Mouse (Mus musculus) ES-CJ7 (cell line): Measurements from ENCODE around the gene Map4k3.
A peak's percentile ranks its signal among the peaks of the same experiment; 100 is the strongest.
"Not testable (repeated sequence)": the region's sequence is repeated elsewhere in the genome, so short reads cannot be mapped to it uniquely, and the experiment has no call there.

ENCODE experiments used
- DNase-seq: peaks from one replicate; pipeline ENCODE4 v3.0.0; 2011; ENCODE audit warnings: low read depth, low spot score

Map4k3 gene

DNA sequence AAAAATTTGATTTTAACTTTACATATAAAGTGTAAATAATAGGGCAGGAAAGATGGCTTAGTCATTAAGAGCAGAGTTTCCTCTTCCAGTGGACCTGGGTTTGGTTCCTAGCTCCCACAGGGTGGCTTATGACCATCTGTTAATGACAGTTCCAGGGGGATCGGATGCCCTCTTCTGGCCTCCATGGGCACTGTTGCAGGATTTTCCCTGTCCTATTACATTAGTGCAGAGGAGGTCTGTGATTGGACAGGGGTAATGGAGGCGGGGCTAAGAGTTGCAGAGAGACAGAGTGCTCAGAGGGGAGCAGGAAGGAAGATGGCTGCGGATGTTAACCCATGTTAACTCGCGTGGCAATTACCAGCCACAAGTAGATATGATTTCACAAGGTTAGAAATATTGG lies 95.4 kb downstream of the Map4k3 start:
- DNase-seq, result peak; percentile 74

DNA sequence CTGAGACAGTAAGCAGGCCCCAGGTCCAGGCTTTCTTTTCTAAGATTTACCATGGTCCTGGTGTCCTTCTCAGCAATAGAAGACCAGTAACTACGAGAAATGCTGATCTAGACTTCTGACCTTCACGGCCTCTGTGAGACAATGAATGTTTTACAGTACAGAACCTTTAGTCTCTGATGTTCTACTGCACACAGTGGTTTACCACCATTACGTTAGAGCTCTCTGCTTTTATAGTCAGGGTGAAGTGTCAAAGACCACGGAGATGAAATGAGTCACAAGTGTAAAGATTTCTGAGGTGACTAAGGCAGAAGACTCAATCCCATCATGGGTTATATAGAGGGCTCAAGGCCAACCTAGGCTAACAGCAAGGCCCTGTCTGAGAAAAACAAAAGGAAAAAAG lies 95.9 kb downstream of the Map4k3 start:
- no peak for DNase-seq

DNA sequence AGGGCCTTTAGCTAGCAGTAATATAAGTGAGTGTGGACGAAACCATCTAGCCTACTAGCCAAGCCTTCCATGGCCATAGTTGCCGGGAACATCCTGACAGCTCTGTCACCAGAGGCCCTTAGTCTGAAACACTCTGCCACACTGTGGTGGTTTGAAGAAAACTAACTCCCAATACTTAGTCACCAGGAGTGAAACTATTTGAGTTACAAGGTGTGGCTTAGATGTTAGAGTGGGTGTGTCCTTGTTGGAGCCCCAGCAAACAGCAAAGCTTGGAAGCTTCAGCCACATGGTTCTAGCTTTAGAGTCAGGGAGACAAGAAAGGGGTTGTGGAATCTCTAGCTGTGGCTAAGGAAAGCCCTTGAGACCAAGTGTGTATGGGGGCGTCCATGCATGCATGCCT lies 97.3 kb downstream of the Map4k3 start:
- DNase-seq, result peak; percentile 54

DNA sequence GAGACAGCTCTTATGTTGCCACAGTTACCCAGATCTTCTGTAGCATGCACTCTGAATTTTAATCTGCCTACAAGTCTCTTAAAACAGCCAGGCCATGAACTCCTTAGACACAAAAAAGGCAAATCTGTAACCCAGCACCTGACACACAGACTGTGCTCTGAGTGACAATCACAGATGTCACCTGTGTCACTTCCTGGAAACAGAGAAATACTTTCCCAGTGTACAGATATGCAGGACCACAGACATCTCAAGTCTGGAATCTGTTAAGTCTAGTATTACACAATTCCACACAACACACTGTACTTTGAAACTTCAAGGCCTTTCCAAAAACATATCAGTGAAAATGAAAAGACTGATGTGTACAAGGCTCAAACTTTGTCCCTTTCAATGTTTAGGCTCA lies 103.3 kb downstream of the Map4k3 start:
- DNase-seq, result no peak

DNA sequence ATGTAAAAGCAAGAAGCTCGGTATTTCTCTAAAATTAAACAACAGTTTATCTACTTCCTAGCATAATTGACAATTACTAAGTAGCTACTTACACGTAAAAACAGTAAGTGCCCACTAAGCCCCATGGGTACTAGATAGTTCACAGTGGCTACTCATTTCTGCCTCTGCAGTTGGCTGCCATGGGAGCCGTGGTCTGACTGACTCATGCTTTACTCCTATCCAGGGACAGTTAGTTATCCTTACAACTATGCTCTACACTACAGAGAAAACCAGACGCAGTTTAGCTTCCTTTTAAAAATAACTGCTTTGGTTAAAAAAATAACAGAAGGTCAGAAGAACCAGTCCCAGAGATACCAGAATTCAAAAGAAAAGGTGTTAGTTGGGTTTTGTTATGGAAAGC lies 106.6 kb downstream of the Map4k3 start:
- no peak for DNase-seq

DNA sequence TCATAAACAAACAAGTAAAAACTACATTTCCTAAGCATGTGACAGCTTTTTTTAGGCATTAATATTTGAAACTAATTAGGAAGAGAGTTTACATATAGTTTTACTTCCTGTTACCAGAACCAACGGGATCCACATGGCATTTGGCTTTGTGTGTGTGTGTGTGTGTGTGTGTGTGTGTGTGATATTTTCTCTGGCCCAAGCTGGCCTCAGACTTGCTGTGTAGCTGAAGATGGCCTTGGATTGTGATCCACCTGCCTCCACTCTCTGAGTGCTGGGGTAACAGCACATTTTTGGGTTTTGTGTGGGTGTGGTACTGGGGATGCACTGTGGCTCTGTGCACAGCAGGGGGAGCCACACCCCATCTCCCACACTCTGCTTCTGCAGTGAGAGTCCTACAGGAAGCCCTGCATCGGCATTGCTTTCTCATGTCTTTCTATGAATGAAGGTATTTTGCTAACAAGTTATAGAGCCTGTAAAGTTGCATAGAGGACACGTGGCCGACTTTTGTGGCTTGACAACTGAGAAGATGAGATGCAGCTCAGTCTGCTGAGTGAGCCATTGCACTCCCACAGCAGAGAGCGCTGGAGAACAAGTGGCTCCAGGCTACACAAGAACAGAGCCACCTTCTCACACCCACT lies 107.4 kb downstream of the Map4k3 start:
- DNase-seq, result peak; percentile 66

DNA sequence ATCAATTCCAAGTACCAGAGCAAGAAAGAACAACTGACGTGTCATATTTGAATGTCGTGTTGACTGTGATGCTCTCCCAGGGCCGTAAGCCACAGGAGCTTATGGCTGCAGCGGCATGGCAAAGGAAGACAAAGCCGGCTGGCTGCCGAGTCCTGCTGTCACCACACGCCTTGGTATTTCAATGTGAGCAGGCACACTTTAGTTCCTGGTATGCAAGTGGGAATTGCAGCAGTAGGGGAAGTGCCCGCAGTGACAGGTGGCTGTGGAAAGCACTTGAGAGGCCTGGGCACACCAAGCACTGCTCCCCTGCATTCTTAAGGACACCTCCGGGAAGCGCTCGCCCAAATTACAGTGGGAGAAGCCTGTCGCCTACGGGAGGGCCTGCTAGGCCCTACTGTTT lies 108.7 kb downstream of the Map4k3 start:
- DNase-seq, result no peak

DNA sequence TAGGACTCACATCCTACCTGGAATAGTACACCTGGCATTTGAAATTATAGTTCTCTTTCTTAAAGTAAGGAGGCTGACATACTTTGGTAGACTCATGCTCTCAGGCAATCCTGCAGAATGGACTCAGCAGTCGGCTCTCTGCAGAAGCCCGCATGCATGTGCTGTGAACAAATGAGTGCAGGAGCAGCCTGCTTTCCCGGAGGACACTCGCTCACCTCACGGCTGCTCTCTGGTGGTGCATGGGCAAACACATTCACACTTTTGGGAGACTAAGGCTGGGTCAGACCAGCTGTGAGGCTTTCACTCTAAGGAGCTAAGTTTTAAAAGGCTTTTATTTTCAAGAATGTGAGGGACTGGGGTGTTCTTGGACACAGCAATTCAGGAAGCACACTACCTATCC lies 109.4 kb downstream of the Map4k3 start:
- no peak for DNase-seq

DNA sequence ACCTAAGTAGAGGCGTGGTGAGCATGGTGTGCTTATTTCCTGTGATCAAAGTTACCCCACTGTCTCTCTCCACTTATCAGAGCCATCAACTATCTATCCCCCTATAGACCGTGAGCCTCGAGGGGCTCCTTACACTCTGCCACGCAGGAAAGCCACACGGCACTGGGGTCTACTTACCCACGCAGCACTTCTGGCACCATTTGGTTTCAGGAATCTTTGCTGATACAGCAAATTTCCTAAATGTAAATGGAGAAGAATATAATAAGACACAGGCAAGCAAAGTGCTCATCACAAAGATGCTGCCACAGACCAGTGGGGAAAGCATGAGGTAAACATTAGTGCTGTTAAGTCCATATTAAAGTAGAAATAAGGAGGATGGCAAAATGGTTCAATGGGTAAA lies 124.5 kb downstream of the Map4k3 start:
- no peak for DNase-seq

DNA sequence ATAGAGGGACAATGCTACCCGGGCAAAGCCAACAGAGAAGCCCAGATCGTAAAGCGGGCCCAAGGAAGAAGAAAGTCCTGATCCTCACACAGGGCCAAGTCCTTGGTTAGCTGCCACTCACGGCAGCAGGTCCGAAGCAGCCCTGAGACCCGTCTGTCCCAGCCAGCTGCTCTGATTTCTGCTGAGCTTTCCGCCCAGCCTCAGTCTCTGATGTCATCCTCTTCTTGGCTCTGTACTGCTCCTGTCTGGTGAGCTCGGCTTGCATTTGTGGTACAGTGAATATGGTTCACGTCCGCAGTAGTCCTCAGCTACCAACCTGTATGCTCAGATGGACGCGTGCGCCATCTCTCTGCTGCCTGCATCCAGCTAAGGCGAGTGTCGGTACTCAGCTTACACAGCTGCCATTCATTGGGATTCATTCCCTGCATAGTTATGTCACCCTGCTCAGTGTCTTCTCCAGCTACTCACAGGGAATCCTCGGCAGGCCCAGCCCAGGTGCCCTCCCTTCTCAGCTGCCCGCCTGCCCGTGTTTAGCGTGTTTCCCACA lies 125.1 kb downstream of the Map4k3 start:
- DNase-seq, result peak; percentile 15

DNA sequence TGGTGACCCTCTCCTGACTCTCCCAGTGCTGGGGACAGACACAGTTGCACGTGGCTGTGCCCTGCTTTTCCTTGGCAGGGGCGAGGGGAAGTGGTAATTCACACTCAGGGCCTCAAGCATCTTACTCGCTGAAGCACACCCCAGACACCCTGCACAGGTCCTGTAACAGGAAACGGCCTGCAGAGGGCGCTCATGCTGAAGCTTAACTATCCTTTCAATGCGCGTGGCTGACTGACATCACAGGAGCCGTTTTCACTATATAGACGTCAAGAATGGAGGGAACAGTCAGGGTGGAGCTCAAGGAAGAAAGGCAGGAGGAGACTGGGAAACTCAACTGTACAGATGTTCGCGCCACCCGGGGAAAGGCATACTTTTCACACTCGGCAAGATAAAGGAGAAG lies 126.9 kb downstream of the Map4k3 start:
- DNase-seq, result peak; percentile 84

DNA sequence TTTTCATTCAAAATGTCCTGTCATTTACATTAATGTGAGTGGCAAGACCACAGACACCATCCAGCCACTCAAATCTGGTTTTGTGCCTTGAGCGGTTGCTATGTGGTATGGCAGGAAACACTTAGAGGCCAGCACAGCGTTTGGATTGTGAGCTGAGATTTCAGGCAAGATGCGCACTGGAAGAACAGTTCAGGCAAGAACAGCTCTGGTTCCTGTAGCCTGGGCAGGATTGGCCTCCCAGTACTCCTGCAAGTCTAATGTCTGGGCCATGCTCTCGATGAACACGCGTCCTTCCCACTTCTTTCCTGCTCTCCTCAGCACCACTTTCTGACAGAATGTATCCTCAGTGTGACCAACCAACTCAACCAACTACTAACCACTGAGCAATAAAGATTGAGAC lies 145.2 kb downstream of the Map4k3 start:
- no peak for DNase-seq

DNA sequence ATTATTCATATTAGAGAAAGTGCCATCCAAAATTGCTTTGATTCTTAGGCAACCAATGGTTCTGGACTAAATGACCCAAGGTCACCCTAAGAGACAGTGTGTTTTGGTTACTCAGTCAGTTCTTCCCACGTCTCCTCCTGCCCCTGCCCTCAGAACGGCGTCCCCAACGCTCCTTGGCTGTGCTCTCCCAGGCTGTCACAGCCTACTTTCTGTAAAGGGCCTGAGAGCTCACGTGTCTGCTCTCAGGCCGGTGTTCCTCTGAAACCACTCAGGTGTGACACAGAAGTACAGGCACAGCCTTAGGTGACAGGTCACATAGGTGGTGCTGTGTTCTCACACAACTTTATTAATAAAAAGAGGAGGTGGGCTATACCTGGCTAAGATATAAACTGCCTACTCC lies 148.4 kb downstream of the Map4k3 start:
- DNase-seq, result no peak

DNA sequence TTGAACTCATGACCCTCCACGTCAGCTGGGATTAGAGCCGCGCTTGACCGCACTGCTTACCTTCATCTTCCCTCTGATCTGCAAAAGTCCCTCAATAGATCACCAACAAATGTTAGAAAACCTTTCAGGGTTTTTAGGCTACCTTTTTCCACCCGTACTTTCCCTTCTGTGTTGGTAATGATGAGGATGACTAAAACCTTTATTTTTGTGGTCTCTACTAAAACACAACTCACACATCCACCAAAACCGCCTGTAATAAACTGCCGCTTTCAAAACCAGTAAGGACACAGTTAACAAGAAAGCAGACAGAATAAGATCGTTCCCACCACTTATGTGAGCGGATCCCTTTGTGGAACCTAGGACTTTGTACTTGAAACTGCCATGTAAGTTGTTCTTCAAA lies 149.2 kb downstream of the Map4k3 start:
- DNase-seq, result no peak

DNA sequence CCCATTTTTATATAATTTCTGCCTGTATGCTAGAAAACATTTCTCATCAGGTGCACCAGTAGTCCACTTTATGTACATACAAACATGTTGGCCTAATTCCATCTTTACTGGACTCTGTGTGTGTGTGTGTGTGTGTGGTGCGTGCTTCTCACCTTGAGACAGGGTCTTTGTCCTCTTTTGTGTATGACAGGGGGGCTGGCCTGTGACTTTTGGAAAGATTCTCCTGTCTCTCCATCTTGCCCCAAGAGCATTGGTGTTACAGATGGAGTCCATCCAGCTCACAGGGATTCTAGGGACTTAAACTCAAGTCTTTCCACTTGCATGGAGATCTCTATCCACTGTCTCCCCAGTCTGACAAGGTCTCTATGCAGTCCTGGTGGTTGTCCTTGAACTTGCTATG lies 150.2 kb downstream of the Map4k3 start:
- no peak for DNase-seq

DNA sequence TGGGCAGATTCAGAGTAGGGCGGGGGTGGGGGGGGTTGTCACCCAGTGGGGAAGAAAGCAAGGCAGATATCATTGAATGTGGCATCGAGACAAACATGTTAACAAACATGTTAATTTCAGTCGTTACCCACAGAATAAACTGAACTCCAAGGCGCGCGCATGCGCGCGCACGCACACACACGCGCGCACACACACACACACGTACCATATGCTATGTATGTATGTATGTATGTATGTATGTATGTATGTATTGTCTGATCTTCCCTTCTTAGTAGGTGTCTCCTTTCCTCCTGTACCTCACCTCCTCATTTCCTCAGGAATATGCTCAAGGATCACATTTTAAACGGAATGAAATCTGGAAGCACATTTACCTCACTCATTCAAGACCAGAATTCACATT lies 150.6 kb downstream of the Map4k3 start, which contains the start of gene Cdkl4:
Cdkl4 (minus strand) TSS at position 175 of the 400 bp plus-strand sequence.
- DNase-seq, result no peak

DNA sequence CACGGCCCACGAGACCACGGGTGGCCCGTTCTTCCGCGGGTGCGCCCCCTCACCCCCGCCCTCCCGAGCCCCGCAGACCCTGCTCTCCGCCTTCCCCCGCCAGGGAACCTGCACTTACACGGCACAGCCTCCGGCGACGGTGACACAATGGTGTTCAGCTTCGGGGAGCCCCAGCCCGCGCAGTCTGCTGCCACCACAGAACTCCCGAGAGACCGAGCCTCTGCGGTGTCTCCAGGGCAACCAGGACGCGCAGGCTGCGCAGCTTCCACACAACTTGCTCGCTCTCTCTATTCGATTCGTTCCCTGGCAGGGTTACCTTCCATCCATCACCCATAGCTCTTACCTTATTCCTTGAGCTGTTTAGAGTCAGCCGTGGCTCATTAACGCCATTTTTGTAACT lies 151.1 kb downstream of the Map4k3 start:
- peak; percentile 66 for DNase-seq

DNA sequence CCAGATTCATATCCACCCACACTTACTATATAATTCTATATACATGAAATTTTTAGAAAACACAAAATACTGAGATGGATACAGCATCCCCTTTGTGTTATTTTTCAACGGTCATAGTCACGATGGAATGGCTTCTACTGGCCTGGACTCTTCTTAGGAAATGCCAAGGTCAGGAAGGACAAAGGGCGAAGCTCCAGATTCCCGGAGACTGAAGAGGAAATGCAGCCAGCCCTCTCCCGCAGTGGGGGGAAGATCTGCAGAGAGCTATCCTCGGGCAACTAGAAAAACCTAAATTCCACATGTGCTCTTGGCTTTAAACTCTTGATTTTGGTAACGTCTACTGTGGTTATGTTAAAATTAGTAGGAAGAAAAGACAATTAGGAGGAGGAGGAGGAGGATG lies 153.3 kb downstream of the Map4k3 start:
- DNase-seq, result peak; percentile 68

DNA sequence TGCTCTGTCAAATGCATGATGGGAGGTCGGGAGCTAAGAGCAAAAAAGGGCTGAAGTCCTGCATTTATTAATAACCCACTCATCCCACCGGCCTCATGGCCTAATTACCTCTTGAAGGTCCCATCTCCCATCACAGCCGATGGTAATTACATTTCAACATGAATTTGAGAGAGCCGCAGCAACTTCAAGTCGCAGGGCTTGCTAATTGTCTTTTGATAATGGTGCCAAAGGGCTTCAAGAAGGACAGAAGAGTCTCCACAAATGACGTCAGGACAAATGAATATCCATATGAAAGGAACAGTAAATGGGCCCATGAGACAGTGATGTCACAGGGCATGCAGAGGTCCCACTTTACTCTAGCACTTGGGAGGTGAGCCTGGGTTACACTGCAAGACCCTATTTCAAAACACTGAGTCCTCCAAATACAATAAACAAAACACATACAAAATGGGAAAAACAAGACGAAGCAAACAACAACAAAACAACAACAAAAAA lies 153.8 kb downstream of the Map4k3 start:
- DNase-seq, result peak; percentile 68

DNA sequence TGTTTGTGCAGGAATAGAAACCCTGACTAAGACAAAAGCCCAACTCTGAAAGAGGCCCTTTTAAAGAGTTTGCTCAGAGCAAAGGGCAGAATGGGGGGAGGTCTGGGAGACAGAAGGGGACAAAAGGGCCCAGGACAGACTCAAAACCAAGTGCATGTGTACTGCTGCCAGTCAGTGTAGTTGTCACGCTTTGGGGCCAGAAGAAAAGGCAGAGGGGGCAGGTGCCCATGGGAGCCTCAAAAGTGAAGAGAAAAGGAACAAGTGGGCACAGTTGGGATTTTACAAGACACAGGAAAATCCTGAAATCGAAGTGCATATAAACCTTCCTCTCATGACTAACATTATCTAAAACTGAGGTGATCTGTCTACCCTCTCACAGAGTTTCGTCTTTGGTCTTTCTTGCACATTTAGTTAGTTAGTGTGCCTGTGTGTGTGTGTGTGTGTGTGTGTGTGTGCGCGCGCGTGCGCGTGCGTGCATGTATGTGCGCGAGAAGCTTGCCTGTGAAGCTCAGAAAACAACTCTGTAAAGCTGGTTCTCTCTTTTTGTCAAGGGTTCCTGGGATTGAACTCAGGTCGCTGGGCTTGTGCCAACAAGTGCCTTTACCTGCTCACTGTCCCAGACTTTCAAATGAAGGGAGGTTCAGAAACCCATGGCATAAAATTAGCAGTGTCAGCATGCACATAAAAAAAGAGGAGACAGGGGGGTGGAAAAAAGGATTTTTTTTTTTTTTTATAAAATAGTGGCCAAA lies 155.9 kb downstream of the Map4k3 start:
- DNase-seq, result no peak

DNA sequence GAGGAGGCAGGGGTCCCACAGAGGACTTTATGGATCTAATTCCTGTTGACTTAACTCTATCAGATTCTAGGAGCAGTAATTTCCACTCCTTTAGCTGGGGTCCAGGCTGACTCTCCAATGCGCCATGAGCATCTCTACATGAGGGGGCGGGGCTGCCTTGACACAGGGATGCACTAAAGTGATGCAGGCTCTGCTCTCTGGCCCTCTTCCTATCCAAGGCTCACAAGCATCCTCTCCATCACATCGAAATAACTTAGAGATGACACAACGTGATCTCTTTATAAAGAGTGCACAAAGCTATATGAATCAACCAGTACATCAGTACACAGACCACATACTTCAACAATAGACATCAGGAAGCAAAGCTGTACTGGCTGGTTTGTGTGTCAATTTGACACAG lies 156.8 kb downstream of the Map4k3 start:
- no peak for DNase-seq

DNA sequence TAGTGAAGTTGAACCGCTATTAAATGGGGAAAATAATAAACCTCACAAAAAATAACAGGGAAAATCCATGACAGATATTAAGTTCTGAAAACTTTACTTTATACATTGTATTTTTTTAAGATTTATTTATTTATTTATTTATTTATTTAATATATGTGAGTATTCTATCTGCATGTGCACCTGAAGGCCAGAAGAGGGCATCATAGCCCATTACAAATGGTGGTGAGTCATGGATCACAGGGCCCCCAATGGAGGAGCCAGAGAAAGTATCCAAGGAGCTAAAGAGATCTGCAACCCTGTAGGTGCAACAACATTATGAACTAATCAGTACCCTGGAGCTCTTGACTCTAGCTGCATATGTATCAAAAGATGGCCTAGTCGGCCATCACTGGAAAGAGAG lies 158.6 kb downstream of the Map4k3 start:
- not testable (repeated sequence) for DNase-seq
